Mouse (Mus musculus): ENCODE data around the gene Gm10188. TPM values are rescaled to one million over a fixed set of nuclear protein-coding genes. Genes with fewer than 3 reads are reported as not detected.

Gene Gm10188
- total RNA-seq, 4 experiments from 2014 or later: not detected

GRCm38 (mm10) chr1:132226297-132227080, 3.1 kb downstream of the Gm10188 start:
- DNase-seq (ENCODE audit: low spot score in 2 of 2): no peak

- no peak for DNase-seq (ENCODE audit: low spot score in 2 of 2)
These were observed 7.4 kb downstream of the Gm10188 start for GRCm38 (mm10) chr1:132222166-132222565.

GRCm38 (mm10) chr1:132221627-132222026, 7.9 kb downstream of the Gm10188 start:
- DNase-seq (ENCODE audit: low spot score in 2 of 2): no peak

DNA sequence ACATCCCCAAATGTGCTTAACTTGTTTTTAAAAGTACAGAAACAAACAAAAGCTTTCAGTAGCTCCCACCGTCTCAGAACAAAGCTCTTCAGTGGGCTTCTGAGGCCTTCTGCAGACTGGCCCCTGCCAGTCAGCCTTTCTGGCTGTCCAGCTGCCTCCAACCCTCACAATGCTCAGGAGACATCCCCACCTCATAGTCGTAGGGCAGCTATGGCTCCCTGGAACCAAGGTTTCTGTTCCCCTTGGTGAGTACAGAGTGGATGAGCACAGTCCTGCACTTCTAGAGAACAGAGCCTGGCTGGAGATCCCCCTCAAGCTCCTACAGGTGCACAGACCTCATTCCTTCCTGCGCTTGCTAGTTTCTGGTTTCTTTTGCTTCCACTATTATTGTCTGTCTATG, 13.3 kb downstream of the Gm10188 start:
- no peak for DNase-seq (ENCODE audit: low spot score in 2 of 2)

DNA sequence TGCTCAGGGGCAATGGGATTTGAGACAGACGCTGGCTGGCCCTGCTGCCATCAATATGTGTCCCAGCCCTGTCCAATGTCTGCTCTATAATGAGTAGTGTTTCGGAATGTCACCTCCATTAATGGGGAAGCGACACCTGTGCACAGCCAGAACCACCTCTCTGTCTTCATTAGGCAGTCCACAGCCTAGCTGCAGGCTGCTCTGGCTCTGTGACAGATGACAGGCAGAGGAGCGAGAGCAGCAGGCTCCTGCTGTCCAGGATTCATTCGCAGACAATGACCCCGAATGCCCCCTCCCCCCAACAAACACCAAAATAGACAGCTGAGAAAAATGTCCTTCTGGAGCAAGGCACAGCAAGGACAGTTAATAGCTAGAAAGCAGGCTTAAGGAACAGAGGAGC, 16.5 kb downstream of the Gm10188 start:
- DNase-seq (ENCODE audit: low spot score in 2 of 2): no peak

GRCm38 (mm10) chr1:132212218-132212617, 17.3 kb downstream of the Gm10188 start:
- peak; percentile 87 to 88 for DNase-seq (ENCODE audit: low spot score in 2 of 2)

DNA sequence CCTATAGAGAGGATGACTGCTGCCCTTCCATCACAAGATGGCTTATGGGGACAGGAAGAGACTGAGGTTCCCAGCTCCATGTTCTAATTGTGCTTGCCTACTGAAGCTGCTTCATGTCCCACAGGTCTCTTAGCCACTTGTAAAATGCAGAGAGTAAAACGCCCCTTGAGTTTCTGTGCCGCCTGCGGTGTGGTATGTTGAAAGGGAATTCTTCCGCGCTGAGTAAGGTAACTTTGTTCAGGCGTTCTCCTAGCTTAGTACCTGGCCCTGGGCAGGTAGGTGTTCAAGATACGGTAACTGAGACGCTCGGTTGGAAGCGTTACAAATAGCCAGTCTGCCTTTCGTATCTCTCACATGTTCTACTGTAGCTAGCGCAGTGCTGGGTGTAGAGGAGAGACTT, 17.9 kb downstream of the Gm10188 start:
- DNase-seq (ENCODE audit: low spot score in 2 of 2): no peak

DNA sequence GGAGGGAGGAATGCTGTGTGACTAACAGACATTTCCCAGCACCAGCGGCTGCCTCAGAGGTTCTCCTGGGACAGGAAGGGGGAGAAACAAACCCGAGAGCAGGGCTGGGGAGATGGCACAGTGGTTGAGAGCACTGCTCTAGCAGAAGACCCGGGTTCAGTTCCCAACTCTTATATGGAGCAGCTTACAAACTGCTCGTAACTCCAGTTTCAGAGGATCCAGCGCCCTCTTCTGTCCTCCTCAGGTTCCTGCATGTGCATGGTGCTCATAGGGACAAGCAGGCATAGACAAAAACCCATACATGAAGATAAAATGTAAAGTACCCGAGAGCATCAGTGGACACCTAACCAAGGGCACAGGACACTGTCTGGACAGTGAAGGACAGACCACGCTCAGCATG, 18.6 kb downstream of the Gm10188 start:
- DNase-seq (ENCODE audit: low spot score in 2 of 2): no peak

DNA sequence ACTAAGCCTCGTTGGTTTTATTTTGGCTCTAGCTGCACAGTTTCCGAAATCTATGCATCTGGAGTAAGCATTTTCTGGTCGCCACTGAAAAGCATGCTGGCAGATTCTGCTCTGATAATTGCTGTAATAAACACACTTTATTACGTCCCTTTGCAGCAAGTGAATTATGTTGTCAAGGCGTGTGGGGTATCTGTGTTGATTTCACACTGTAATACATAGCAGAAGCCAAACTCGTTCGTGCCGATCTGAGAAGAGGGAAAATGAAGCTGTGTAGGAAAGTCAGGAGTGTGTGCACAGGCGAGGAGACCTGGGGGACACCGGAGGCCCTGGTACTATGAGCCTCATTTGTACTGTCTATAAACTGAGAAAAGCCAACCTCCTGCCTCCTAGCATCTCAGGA, 20.2 kb downstream of the Gm10188 start:
- no peak for DNase-seq (ENCODE audit: low spot score in 2 of 2)

- DNase-seq (ENCODE audit: low spot score in 2 of 2): peak; percentile 57 to 67
These were observed 21.4 kb downstream of the Gm10188 start for GRCm38 (mm10) chr1:132208154-132208553.

- DNase-seq (ENCODE audit: low spot score in 2 of 2): no peak
These were observed 22.7 kb downstream of the Gm10188 start for GRCm38 (mm10) chr1:132206828-132207227.

- no peak for DNase-seq (ENCODE audit: low spot score in 2 of 2)
These were observed 23.6 kb downstream of the Gm10188 start for GRCm38 (mm10) chr1:132205958-132206357.

DNA sequence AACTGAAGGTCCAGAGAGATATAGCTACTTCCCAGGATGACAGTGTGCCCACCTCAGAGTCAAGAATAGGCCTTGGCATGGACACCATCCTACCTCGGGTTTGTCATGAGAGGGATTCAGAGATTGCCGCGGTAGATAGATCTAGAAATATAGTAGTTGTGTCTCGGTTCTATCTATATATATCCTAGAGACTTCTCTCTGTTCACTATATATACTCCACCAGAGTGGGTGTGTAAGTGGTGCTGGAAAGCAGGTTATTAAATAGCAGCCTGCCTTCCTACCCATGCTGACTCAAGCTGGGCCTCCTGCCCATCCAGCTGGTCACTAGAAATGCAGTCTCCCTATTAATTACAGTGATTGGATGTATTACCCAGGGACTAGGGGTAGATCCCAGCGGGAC, 26.8 kb downstream of the Gm10188 start:
- DNase-seq (ENCODE audit: low spot score in 2 of 2): no peak

DNA sequence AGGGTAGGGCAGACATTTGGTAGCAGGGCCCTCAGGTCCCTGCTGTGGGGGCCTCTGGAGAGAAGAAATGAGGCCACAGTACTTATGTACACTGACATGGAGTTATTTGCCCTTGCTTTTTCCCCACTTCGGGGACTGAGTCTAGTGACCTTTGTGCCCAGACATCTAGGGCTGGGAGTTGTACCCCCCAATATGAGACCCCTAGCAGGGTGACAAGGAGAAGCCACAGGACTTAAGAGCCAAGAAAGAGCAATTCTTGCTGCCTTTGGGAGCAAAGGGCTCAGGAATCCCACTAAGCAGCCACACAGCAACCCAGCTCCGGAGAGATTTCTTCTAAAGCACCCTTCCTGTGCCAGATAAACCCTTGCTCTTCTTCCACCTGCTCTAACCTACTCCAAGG, 27.6 kb downstream of the Gm10188 start:
- no peak for DNase-seq (ENCODE audit: low spot score in 2 of 2)

- no peak for DNase-seq (ENCODE audit: low spot score in 2 of 2)
These were observed 28.1 kb downstream of the Gm10188 start for GRCm38 (mm10) chr1:132201511-132201860.

GRCm38 (mm10) chr1:132200562-132201510, 28.7 kb downstream of the Gm10188 start:
- peak in 1 of 2 experiments; percentile 75 for DNase-seq (ENCODE audit: low spot score in 2 of 2)

GRCm38 (mm10) chr1:132199934-132200333, 29.6 kb downstream of the Gm10188 start:
- DNase-seq (ENCODE audit: low spot score in 2 of 2): no peak

DNA sequence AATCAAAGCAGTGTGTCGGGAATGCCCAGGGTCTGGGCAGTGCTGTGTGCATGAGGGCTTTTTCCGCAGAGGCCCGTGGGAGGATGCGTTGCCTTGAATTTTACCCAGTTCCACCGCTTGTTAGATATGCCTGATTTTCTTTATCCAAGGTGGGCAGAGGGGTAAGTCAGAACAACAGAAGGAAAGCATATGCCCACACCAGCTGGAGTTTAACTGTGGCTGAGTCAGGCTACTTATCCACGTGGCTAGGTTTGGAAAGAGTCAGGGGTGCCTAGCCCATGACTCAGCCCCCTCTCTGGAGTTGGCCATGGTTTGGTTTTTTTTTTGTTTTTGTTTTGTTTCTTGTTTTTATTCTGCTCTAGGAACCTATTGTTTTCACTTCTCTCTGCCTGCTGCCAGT, 30.3 kb downstream of the Gm10188 start:
- no peak for DNase-seq (ENCODE audit: low spot score in 2 of 2)

DNA sequence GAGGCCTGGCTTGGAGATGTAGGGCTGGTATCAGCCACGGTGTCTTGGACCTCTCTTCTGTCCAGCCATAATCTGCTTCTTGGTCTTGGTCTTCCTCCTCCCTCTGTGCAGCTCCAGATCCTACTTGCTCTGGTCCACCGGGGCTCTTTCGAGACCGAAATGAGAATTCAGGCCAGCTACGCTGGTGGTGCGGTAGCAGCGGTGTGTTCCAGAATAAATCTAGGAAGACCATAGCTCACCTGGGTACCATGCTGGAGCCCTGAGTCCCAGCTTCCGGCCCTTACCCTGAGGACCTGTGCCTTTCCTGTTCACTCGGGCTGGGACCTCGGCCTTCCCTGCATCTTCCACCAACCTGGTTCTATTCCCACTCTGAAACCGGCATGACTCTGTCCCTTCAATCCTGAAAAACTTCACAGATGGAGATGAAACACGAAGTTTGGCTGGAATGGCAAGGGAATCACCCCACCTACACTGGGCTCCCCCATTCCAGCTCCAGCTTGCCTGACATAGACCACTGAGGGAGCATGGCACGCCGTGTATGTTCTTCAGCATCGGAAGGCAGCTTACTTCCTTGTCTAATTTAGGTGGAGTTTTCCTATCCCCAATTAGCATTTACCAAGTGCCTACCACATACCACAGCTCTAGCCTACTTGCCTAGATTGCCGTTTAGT, 31.0 kb downstream of the Gm10188 start:
- peak in 1 of 2 experiments; percentile 2 for DNase-seq (ENCODE audit: low spot score in 2 of 2)

DNA sequence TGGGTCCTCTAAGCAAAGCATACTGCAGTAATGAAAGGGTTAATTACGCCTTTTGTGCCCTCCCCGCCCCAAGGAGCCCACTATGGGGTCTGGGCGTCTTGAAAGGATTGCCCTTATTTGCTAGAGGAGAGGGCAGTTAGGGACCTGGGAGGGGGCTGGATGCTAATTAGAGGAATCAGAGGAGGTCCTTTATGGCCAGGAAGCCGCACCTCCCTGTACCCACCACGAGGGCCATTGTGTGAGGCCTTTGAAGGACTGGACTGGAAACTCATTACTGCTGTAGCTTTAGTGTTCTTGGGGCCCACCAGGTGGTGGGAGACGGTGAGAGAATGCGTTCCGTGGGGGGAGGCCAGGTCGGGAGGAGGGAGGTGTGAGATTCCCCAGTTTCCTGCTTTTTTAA, 31.9 kb downstream of the Gm10188 start:
- no peak for DNase-seq (ENCODE audit: low spot score in 2 of 2)

DNA sequence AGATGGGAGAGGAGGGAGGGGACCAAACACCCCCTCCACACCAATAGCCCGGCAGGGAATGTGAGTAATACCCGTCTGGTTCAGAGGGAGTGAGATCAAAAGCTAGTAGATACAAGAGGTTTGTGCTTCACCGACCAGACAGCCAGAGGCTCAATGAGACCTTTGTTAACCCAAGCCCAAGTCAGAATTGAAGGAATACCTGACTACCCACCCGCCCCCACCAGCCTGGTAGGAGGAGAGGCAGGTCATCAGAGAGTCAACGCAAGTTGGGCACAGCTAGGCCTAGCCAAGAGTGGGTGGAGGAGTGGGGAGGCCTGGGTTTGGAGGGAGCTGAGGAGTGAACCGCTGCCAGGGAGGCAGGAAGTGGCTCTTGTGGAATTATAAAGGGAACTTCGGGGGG, 33.2 kb downstream of the Gm10188 start:
- DNase-seq (ENCODE audit: low spot score in 2 of 2): no peak

- no peak for DNase-seq (ENCODE audit: low spot score in 2 of 2)
These were observed 33.9 kb downstream of the Gm10188 start for GRCm38 (mm10) chr1:132195681-132196080.

Data from layer of hippocampus, adult 8-10 months (tissue).